Mouse (Mus musculus): ENCODE data around the gene B230118H07Rik.

The B230118H07Rik gene

GRCm38 (mm10) chr2:101638979-101639839, 10.1 kb downstream of the B230118H07Rik start:
- DNase-seq = no peak

GRCm38 (mm10) chr2:101628297-101629236, 20.8 kb downstream of the B230118H07Rik start:
- peak; percentile 93 for DNase-seq

GRCm38 (mm10) chr2:101627227-101627626, 22.1 kb downstream of the B230118H07Rik start:
- DNase-seq = no peak

- DNase-seq = no peak
These were observed 24.8 kb downstream of the B230118H07Rik start, which contains the start of gene Rag2 for GRCm38 (mm10) chr2:101624526-101624925. Gene Rag2, plus strand, starts transcription at chr2:101624718.

- no peak for DNase-seq
These were observed 25.3 kb downstream of the B230118H07Rik start for GRCm38 (mm10) chr2:101624011-101624410.

GRCm38 (mm10) chr2:101623042-101623441, 26.3 kb downstream of the B230118H07Rik start:
- DNase-seq = no peak

- no peak for DNase-seq
These were observed 27.7 kb downstream of the B230118H07Rik start for GRCm38 (mm10) chr2:101621611-101622010.

- no peak for DNase-seq
These were observed 28.4 kb downstream of the B230118H07Rik start for GRCm38 (mm10) chr2:101620899-101621298.

- DNase-seq = no peak
These were observed 31.0 kb downstream of the B230118H07Rik start for GRCm38 (mm10) chr2:101618373-101618772.

- no peak for DNase-seq
These were observed 33.6 kb downstream of the B230118H07Rik start for GRCm38 (mm10) chr2:101615464-101616305.

- DNase-seq = no peak
These were observed 38.5 kb downstream of the B230118H07Rik start for GRCm38 (mm10) chr2:101610861-101611260.

GRCm38 (mm10) chr2:101608232-101608894, 41.0 kb downstream of the B230118H07Rik start:
- no peak for DNase-seq

- DNase-seq = no peak
These were observed 46.2 kb downstream of the B230118H07Rik start for GRCm38 (mm10) chr2:101603099-101603498.

GRCm38 (mm10) chr2:101600703-101601102, 48.6 kb downstream of the B230118H07Rik start:
- peak; percentile 75 for DNase-seq

GRCm38 (mm10) chr2:101598190-101599181, 50.8 kb downstream of the B230118H07Rik start:
- peak; percentile 41 for DNase-seq

GRCm38 (mm10) chr2:101597186-101597585, 52.1 kb downstream of the B230118H07Rik start:
- no peak for DNase-seq

GRCm38 (mm10) chr2:101594681-101595080, 54.7 kb downstream of the B230118H07Rik start:
- DNase-seq = no peak

- DNase-seq = no peak
These were observed 56.4 kb downstream of the B230118H07Rik start for GRCm38 (mm10) chr2:101592886-101593285.

- DNase-seq = no peak
These were observed 57.1 kb downstream of the B230118H07Rik start for GRCm38 (mm10) chr2:101592023-101592841.

GRCm38 (mm10) chr2:101591356-101591755, 58.0 kb downstream of the B230118H07Rik start:
- no peak for DNase-seq

All from cerebellum, adult 11-12 months (tissue).